Comparison of ENCODE assay signal across 8 mouse cellular contexts in genomic region chr16:10879467-10879866, GRCm38 (mm10). TPM values are rescaled to one million over a fixed set of nuclear protein-coding genes. Genes with fewer than 3 reads are reported as not detected.
A peak's percentile ranks its signal among the peaks of the same experiment; 100 is the strongest.
DNase-seq lines count a peak whose midpoint lies in the region; ATAC-seq and TF ChIP-seq lines count a peak whose summit lies in the region.

No protein-coding gene starts in this region.

- H3K4me2 ChIP-seq in forebrain, embryonic 13.5 days, result no peak overlapping the region
- H3K4me2 ChIP-seq in intestine, embryonic 15.5 days (replicated peaks), result no peak overlapping the region

- no peaks in the 10 kb centered on the region for H3K9me3 ChIP-seq in forebrain, embryonic 13.5 days (replicated peaks)
- H3K9me3 ChIP-seq in intestine, embryonic 15.5 days, result no peaks in the 10 kb centered on the region
- no peaks in the 10 kb centered on the region for H3K9me3 ChIP-seq in limb, embryonic 10.5 days (replicated peaks)

- peak; percentile 38; the same call in 1 of the 2 replicates for TF ChIP-seq CTCF in thymus, adult 2 months (IDR thresholded peaks at IDR 0.05; ENCODE audit: borderline replicate concordance, control insufficient read depth, extremely low read depth, insufficient read depth, low read length, poor library complexity)

- peaks cover 19% of the 10 kb centered on the region for H3K4me1 ChIP-seq in thymus, adult 2 months (replicated peaks; ENCODE audit: control insufficient read depth, insufficient read depth, low read length)
- no peaks in the 10 kb centered on the region for H3K4me1 ChIP-seq in forebrain, embryonic 13.5 days
- H3K4me1 ChIP-seq in intestine, embryonic 15.5 days (replicated peaks), result no peaks in the 10 kb centered on the region; the same call in 1 of the 2 replicates
- H3K4me1 ChIP-seq in limb, embryonic 10.5 days, result peaks cover 14% of the 10 kb centered on the region

- WGBS in thymus, adult 2 months, result 100% methylated on average over 1 of the region's 1 CpGs
- 100% methylated on average over 1 of the region's 1 CpGs for WGBS in forebrain, embryonic 13.5 days
- 95% methylated on average over 1 of the region's 1 CpGs for WGBS in intestine, embryonic 15.5 days
- WGBS in limb, embryonic 10.5 days, result 100% methylated on average over 1 of the region's 1 CpGs

- TF ChIP-seq POLR2A in thymus, adult 2 months (IDR thresholded peaks at IDR 0.05; ENCODE audit: control insufficient read depth, extremely low read depth, insufficient read depth, low read length, poor library complexity), result no peak

- no peaks in the 10 kb centered on the region for H3K27me3 ChIP-seq in thymus, adult 2 months (ENCODE audit: control insufficient read depth, insufficient read depth, low read length)
- H3K27me3 ChIP-seq in forebrain, embryonic 13.5 days, result no peaks in the 10 kb centered on the region
- H3K27me3 ChIP-seq in intestine, embryonic 15.5 days (replicated peaks), result no peaks in the 10 kb centered on the region
- no peaks in the 10 kb centered on the region for H3K27me3 ChIP-seq in limb, embryonic 10.5 days (ENCODE audit: low read depth, poor library complexity, severe bottlenecking)

- DNase-seq in thymus, adult 2 months, result peak; percentile 71
- DNase-seq in thymus, adult 18-20 months, result no peak
- peak; percentile 48 for DNase-seq in adrenal gland, postnatal 25 days
- peak; percentile 59 for DNase-seq in limb, embryonic 10.5 days (ENCODE audit: low spot score)
- peak; percentile 39 to 67 for DNase-seq in thymus, postnatal 10 days (ENCODE audit: low spot score in 2 of 2)

- no peak overlapping the region for H3K27ac ChIP-seq in thymus, adult 2 months (ENCODE audit: control insufficient read depth, insufficient read depth, low read length)
- H3K27ac ChIP-seq in forebrain, embryonic 13.5 days, result no peak overlapping the region
- no peak overlapping the region for H3K27ac ChIP-seq in intestine, embryonic 15.5 days
- no peak overlapping the region for H3K27ac ChIP-seq in limb, embryonic 10.5 days

- H3K4me3 ChIP-seq in thymus, adult 2 months (ENCODE audit: control insufficient read depth, insufficient read depth, low read length), result no peak overlapping the region
- H3K4me3 ChIP-seq in forebrain, embryonic 13.5 days, result no peak overlapping the region
- H3K4me3 ChIP-seq in intestine, embryonic 15.5 days (replicated peaks), result no peak overlapping the region
- no peak overlapping the region for H3K4me3 ChIP-seq in limb, embryonic 10.5 days

- no peak overlapping the region for H3K9ac ChIP-seq in forebrain, embryonic 13.5 days
- H3K9ac ChIP-seq in intestine, embryonic 15.5 days, result no peak overlapping the region

- H3K36me3 ChIP-seq in thymus, adult 2 months (ENCODE audit: control insufficient read depth, insufficient read depth, low read length), result no peaks in the 10 kb centered on the region
- no peaks in the 10 kb centered on the region for H3K36me3 ChIP-seq in forebrain, embryonic 13.5 days (ENCODE audit: poor library complexity, severe bottlenecking)
- no peaks in the 10 kb centered on the region for H3K36me3 ChIP-seq in intestine, embryonic 15.5 days
- H3K36me3 ChIP-seq in limb, embryonic 10.5 days, result no peaks in the 10 kb centered on the region

- ATAC-seq in forebrain, embryonic 13.5 days, result peak; percentile 66; the same call in 1 of the 2 replicates
- ATAC-seq in intestine, embryonic 15.5 days, result peak; percentile 70
- peak; percentile 71 for ATAC-seq in monocyte, adult 5-6 weeks (replicated peaks; ENCODE audit: insufficient number of reproducible peaks, low FRiP score, low TSS enrichment, poor library complexity, severe bottlenecking)

RNA-seq across cellular contexts. Expression of gene Rmi2, which starts 44.6 kb away (rescaled TPM):
- polyA plus RNA-seq in thymus, adult 2 months (2012; rRNA removed), result 23.0 and 59.4 TPM in 2 replicates
- 1.7 and 2.1 TPM in 2 replicates for total RNA-seq in adrenal gland, postnatal 25 days (2021)
- 2.6 and 3.3 TPM in 2 replicates for polyA plus RNA-seq in forebrain, embryonic 13.5 days (2015; fragmentation: Nextera tagmentation; extraction: Ambion mirVana)
- polyA plus RNA-seq in intestine, embryonic 15.5 days (2015; fragmentation: Nextera tagmentation; extraction: Ambion mirVana), result 2.8 and 4.1 TPM in 2 replicates
- 4.2 and 4.8 TPM in 2 replicates for polyA plus RNA-seq in limb, embryonic 10.5 days (2016; fragmentation: Nextera tagmentation; extraction: Ambion mirVana)
- 0.58 TPM in 1 of 3 replicates, not detected in the others for total RNA-seq in monocyte, adult 5-6 weeks (2017)

Comparison
In these comparisons a context has a peak if more than half of its experiments do, and no peak if none do; other contexts are left out.
1. DNase-seq: peak in thymus, adult 2 months (single experiment), adrenal gland, postnatal 25 days (single experiment), limb, embryonic 10.5 days (single experiment) and thymus, postnatal 10 days (2 of 2); none in thymus, adult 18-20 months (0 of 2).
2. Peak in every context shown above with its lines, with median percentiles within 50 percentile points of each other: ATAC-seq.